In the genomic region with DNA sequence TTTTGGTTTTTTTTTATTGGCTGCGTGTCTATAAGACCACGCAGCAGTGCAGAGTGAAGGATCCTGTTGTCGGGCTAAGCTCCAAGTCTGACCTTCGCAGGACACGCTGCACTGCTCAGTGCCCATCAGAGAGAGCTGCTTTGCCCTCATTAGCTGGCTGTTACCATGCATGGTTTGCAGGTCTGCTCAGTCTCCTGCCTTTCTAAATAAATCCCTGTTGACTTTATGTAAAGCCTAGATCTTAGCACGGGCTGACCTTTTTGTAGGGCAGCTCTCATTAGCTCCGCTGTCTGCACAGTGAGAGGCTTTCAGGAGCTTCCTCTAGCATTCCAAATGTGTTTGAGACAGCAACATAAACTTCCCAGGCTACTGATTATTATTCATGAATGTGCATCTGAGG, we compare ENCODE assay signal across 15 mouse cellular contexts. TPM values are rescaled to one million over a fixed set of nuclear protein-coding genes. Genes with fewer than 3 reads are reported as not detected.
A peak's percentile ranks its signal among the peaks of the same experiment; 100 is the strongest.
DNase-seq lines count a peak whose midpoint lies in the region; ATAC-seq lines count a peak whose summit lies in the region.
"Had no signal": no experiment of that assay in that cellular context is flagged by ENCODE, and none has a peak within 500 bp of the region (broad histone marks: within the 10 kb centered on the region; RNA-seq: fewer than 3 reads in every experiment).

No protein-coding gene starts in this region.

- H3K9me3 ChIP-seq in embryonic facial prominence, embryonic 14.5 days (ENCODE audit: control insufficient read depth, low read length) = no peaks in the 10 kb centered on the region
- H3K9me3 ChIP-seq in embryonic facial prominence, embryonic 10.5 days = no peaks in the 10 kb centered on the region
- no peaks in the 10 kb centered on the region for H3K9me3 ChIP-seq in neural tube, embryonic 14.5 days (ENCODE audit: control insufficient read depth, low read length)
- H3K9me3 ChIP-seq: heart, embryonic 15.5 days; liver, embryonic 13.5 days had no signal

- peak; percentile 6 for DNase-seq in embryonic facial prominence, embryonic 14.5 days (ENCODE audit: low spot score)
- DNase-seq in embryonic facial prominence, embryonic 10.5 days (ENCODE audit: low spot score) = no peak
- DNase-seq in embryo, embryonic 10.5 days (ENCODE audit: low spot score) = peak; percentile 30
- DNase-seq in hindlimb bud, embryonic 11.5 days (ENCODE audit: extremely low spot score, low read depth, low spot score) = peak; percentile 8
- DNase-seq in right cerebral cortex, adult 2 months (ENCODE audit: low spot score in 2 of 2) = no peak
- no peak for DNase-seq in right cerebral cortex, postnatal 25 days
- DNase-seq in layer of hippocampus, adult 9-11 months = no peak
- DNase-seq: adrenal gland, adult 2 months; liver, embryonic 13.5 days; thymus, postnatal 36 days had no signal

- no peak overlapping the region for H3K4me3 ChIP-seq in embryonic facial prominence, embryonic 14.5 days (ENCODE audit: low read depth, low read length)
- H3K4me3 ChIP-seq in embryonic facial prominence, embryonic 10.5 days = no peak overlapping the region
- no peak overlapping the region for H3K4me3 ChIP-seq in neural tube, embryonic 14.5 days (ENCODE audit: low read depth, low read length)
- H3K4me3 ChIP-seq: heart, embryonic 15.5 days; layer of hippocampus, adult 2 months; liver, embryonic 13.5 days had no signal

- WGBS in embryonic facial prominence, embryonic 14.5 days = 59% methylated on average over 7 of the region's 7 CpGs
- WGBS in embryonic facial prominence, embryonic 10.5 days = 61% methylated on average over 7 of the region's 7 CpGs
- 42% methylated on average over 7 of the region's 7 CpGs for WGBS in neural tube, embryonic 14.5 days

- H3K4me1 ChIP-seq in embryonic facial prominence, embryonic 14.5 days (ENCODE audit: control insufficient read depth, insufficient read depth, low read length) = no peaks in the 10 kb centered on the region
- H3K4me1 ChIP-seq in embryonic facial prominence, embryonic 10.5 days = 0 out of 2 replicates have a peak, but pooled peaks cover 3% of the 10 kb centered on the region
- no peaks in the 10 kb centered on the region for H3K4me1 ChIP-seq in neural tube, embryonic 14.5 days (ENCODE audit: control insufficient read depth, insufficient read depth, low read length)
- H3K4me1 ChIP-seq: heart, embryonic 15.5 days; liver, embryonic 13.5 days had no signal

- H3K27me3 ChIP-seq in embryonic facial prominence, embryonic 14.5 days (replicated peaks; ENCODE audit: control insufficient read depth, insufficient read depth, low read length) = no peaks in the 10 kb centered on the region
- H3K27me3 ChIP-seq in embryonic facial prominence, embryonic 10.5 days (replicated peaks; ENCODE audit: low read depth, poor library complexity, severe bottlenecking) = no peaks in the 10 kb centered on the region
- H3K27me3 ChIP-seq in neural tube, embryonic 14.5 days (ENCODE audit: control insufficient read depth, insufficient read depth, low read length) = no peaks in the 10 kb centered on the region
- H3K27me3 ChIP-seq: heart, embryonic 15.5 days; liver, embryonic 13.5 days had no signal

- H3K36me3 ChIP-seq in embryonic facial prominence, embryonic 14.5 days (ENCODE audit: control insufficient read depth, insufficient read depth, low read length) = no peaks in the 10 kb centered on the region
- no peaks in the 10 kb centered on the region for H3K36me3 ChIP-seq in embryonic facial prominence, embryonic 10.5 days (replicated peaks)
- H3K36me3 ChIP-seq in neural tube, embryonic 14.5 days (ENCODE audit: control insufficient read depth, insufficient read depth, low read length) = no peaks in the 10 kb centered on the region
- H3K36me3 ChIP-seq: heart, embryonic 15.5 days had no signal

- no peak; the same call in 1 of the 2 replicates for ATAC-seq in embryonic facial prominence, embryonic 14.5 days (ENCODE audit: low read depth)
- ATAC-seq in neural tube, embryonic 14.5 days (ENCODE audit: low read depth) = peak; percentile 52; the same call in 1 of the 2 replicates
- ATAC-seq: lung, postnatal 0 days had no signal

- no peak overlapping the region for H3K4me2 ChIP-seq in embryonic facial prominence, embryonic 14.5 days (ENCODE audit: low read depth, low read length)
- H3K4me2 ChIP-seq in neural tube, embryonic 14.5 days (ENCODE audit: low read depth, low read length) = no peak overlapping the region
- H3K4me2 ChIP-seq: heart, embryonic 15.5 days; liver, embryonic 13.5 days had no signal

- H3K27ac ChIP-seq in embryonic facial prominence, embryonic 14.5 days (replicated peaks; ENCODE audit: low read depth, low read length) = no peak overlapping the region
- no peak overlapping the region for H3K27ac ChIP-seq in embryonic facial prominence, embryonic 10.5 days (replicated peaks)
- no peak overlapping the region for H3K27ac ChIP-seq in neural tube, embryonic 14.5 days (ENCODE audit: low read depth, low read length)
- H3K27ac ChIP-seq: heart, embryonic 15.5 days; layer of hippocampus, adult 2 months; liver, embryonic 13.5 days had no signal

- no peak overlapping the region for H3K9ac ChIP-seq in embryonic facial prominence, embryonic 14.5 days (ENCODE audit: low read depth, low read length)
- H3K9ac ChIP-seq in neural tube, embryonic 14.5 days (replicated peaks; ENCODE audit: low read depth, low read length) = no peak overlapping the region
- H3K9ac ChIP-seq: heart, embryonic 15.5 days; liver, embryonic 13.5 days had no signal

RNA-seq across cellular contexts. Expression of gene Gys2, which starts 14.9 kb away (rescaled TPM):
- not detected in 2 replicates for polyA plus RNA-seq in embryonic facial prominence, embryonic 14.5 days (2014; fragmentation: Nextera tagmentation; extraction: Ambion mirVana)
- not detected in 2 replicates for polyA plus RNA-seq in embryonic facial prominence, embryonic 10.5 days (2016; fragmentation: Nextera tagmentation; extraction: Ambion mirVana)
- not detected in 2 replicates for polyA plus RNA-seq in neural tube, embryonic 14.5 days (2014; fragmentation: Nextera tagmentation; extraction: Ambion mirVana)
- polyA plus RNA-seq: heart, embryonic 15.5 days; intestine, embryonic 14.5 days; lung, postnatal 0 days had no signal

RNA-seq across cellular contexts. Expression of gene Spx, which starts 44.8 kb away (rescaled TPM):
- polyA plus RNA-seq in embryonic facial prominence, embryonic 14.5 days (2014; fragmentation: Nextera tagmentation; extraction: Ambion mirVana) = 1.1 TPM in 2 replicates
- 1.1 TPM in 2 replicates for polyA plus RNA-seq in embryonic facial prominence, embryonic 10.5 days (2016; fragmentation: Nextera tagmentation; extraction: Ambion mirVana)
- polyA plus RNA-seq in neural tube, embryonic 14.5 days (2014; fragmentation: Nextera tagmentation; extraction: Ambion mirVana) = 1.4 and 1.9 TPM in 2 replicates

RNA-seq across cellular contexts. Expression of gene Ldhb, which starts 49.7 kb away (rescaled TPM):
- 218 and 247 TPM in 2 replicates for polyA plus RNA-seq in embryonic facial prominence, embryonic 14.5 days (2014; fragmentation: Nextera tagmentation; extraction: Ambion mirVana)
- polyA plus RNA-seq in embryonic facial prominence, embryonic 10.5 days (2016; fragmentation: Nextera tagmentation; extraction: Ambion mirVana) = 545 and 577 TPM in 2 replicates
- polyA plus RNA-seq in neural tube, embryonic 14.5 days (2014; fragmentation: Nextera tagmentation; extraction: Ambion mirVana) = 568 and 607 TPM in 2 replicates

Comparison
In these comparisons a context has a peak if more than half of its experiments do, and no peak if none do; other contexts are left out.
1. DNase-seq: peak in embryonic facial prominence, embryonic 14.5 days (single experiment), embryo, embryonic 10.5 days (single experiment) and hindlimb bud, embryonic 11.5 days (single experiment); none in embryonic facial prominence, embryonic 10.5 days (single experiment), right cerebral cortex, adult 2 months (0 of 2), right cerebral cortex, postnatal 25 days (single experiment) and layer of hippocampus, adult 9-11 months (single experiment).